Mouse (Mus musculus) bone marrow macrophage, adult 2 months (primary cell): ENCODE results near the gene Calm3.

Source experiments
- CTCF ChIP-seq: IDR thresholded peaks from 2 replicates; pipeline ENCODE4 v1.5.1; 2012; ENCODE audit warnings: low read depth, mild to moderate bottlenecking, low read length, moderate library complexity
- POLR2A ChIP-seq: IDR thresholded peaks from 2 replicates; pipeline ENCODE4 v1.6.1; 2012; ENCODE audit warnings: mild to moderate bottlenecking, low read depth, low read length, borderline replicate concordance

DNA sequence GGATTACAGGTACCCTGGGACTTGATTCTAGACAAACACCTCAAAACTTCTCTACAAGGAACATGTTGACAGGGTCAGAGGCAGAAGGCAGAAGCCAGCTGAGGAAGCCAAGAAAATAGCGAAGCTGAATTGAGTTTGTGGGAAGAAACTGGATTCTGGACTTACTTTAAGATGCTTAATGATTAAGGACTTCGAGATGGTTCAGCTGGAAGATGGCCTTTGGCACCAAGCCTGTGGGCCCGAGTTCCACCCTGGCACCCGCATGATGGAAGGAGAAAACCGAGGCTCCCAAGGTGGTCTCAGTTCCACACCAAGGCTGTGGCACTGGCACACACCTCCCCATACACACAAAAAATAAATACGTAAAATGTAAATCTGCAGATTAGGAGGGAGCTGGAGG lies 33.4 kb downstream of the Calm3 start:
- no peak for TF ChIP-seq POLR2A
- TF ChIP-seq CTCF: no peak
